Mouse (Mus musculus) heart, embryonic 11.5 days (tissue): ENCODE data around the gene Plg. TPM values are rescaled to one million over a fixed set of nuclear protein-coding genes. Genes with fewer than 3 reads are reported as not detected.

ENCODE experiments used
- ATAC-seq: fragments of 200-750 bp; cut with Nextera tagmentation; replicated peaks from 2 replicates; pipeline ENCODE4 v1.8.0; 2017; ENCODE audit warnings: moderate library complexity; ENCODE audit not compliant: insufficient number of reproducible peaks, low FRiP score, low TSS enrichment
- H3K27ac ChIP-seq: fragments of 300-500 bp; sonication (generic); 2 replicates; pipeline ENCODE4 v1.5.1; 2014; ENCODE audit warnings: mild to moderate bottlenecking, low read depth, low read length
- H3K27me3 ChIP-seq: fragments of 300-500 bp; sonication (generic); 2 replicates; pipeline ENCODE4 v1.6.1; 2014; ENCODE audit warnings: mild to moderate bottlenecking, low read length, mixed read lengths; ENCODE audit not compliant: control insufficient read depth, insufficient read depth
- H3K36me3 ChIP-seq: fragments of 300-500 bp; sonication (generic); 2 replicates; pipeline ENCODE4 v1.6.1; 2014; ENCODE audit warnings: mild to moderate bottlenecking, low read length, moderate library complexity, mixed read lengths; ENCODE audit not compliant: control insufficient read depth, insufficient read depth
- H3K4me1 ChIP-seq: fragments of 300-500 bp; sonication (generic); 2 replicates; pipeline ENCODE4 v1.6.1; 2014; ENCODE audit warnings: low read length; ENCODE audit not compliant: control insufficient read depth, insufficient read depth
- H3K4me2 ChIP-seq: fragments of 300-500 bp; sonication (generic); 2 replicates; pipeline ENCODE4 v1.6.1; 2014; ENCODE audit warnings: mild to moderate bottlenecking, moderate library complexity
- H3K4me3 ChIP-seq: fragments of 300-500 bp; sonication (generic); 2 replicates; pipeline ENCODE4 v1.5.1; 2014; ENCODE audit warnings: low read depth, low read length
- H3K9ac ChIP-seq: fragments of 300-500 bp; sonication (generic); 2 replicates; pipeline ENCODE4 v1.6.1; 2014; ENCODE audit warnings: mild to moderate bottlenecking, low read depth, low read length, moderate library complexity
- H3K9me3 ChIP-seq: fragments of 300-500 bp; sonication (generic); replicated peaks from 2 replicates; pipeline ENCODE4 v1.6.1; 2016; ENCODE audit warnings: low read length; ENCODE audit not compliant: control insufficient read depth
- WGBS: fragments of 180-500 bp; shearing (Covaris S2); extraction: QIAGEN DNeasy Blood & Tissue Kit; methylation state at CpG from one replicate; pipeline ENCODE4 v1.1.7; 2014; ENCODE audit not compliant: insufficient replicate concordance; 5-methylcytosine and 5-hydroxymethylcytosine counted together
- polyA plus RNA-seq: library from polyadenylated mRNA; unstranded; fragments of >200 nt; fragmentation: Nextera tagmentation; extraction: Ambion mirVana; gene quantifications from 2 replicates; pipeline ENCODE4 v1.2.1, GENCODE M21; 2014

The Plg gene
- polyA plus RNA-seq, 1 experiment from 2014 or later = 3.0 TPM

DNA sequence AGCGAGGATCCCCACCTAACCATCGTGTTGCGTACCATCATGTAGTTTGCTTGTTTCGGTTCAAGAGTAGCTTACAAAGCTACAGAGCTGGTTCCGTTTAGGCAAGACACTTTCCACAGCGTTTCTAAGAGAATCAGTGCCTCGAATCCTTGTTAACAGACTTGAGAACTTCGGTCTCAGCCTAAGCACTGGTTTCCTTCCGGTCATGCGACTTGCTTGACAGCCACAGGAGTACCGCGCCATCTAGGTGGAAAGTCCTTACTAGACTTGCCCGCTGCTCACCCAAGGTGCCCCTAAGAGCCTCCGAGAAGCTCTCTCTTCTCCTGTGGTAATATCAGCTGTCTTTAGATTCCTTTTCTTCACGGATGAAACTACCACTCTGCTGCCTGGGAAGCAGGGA, 18.5 kb upstream of the Plg start:
- Histone ChIP-seq H3K9me3 (no peaks in the 10 kb centered on the region), H3K4me3 (no peak overlapping the region), H3K36me3 (no peaks in the 10 kb centered on the region), H3K4me1 (no peaks in the 10 kb centered on the region), H3K9ac (no peak overlapping the region), H3K27me3 (no peaks in the 10 kb centered on the region), H3K4me2 (no peak overlapping the region), H3K27ac (no peak overlapping the region)
- WGBS = 82% methylated on average over 15 of the region's 15 CpGs
- ATAC-seq = no peak

- Histone ChIP-seq H3K9ac (no peak overlapping the region), H3K4me3 (no peak overlapping the region), H3K9me3 (no peaks in the 10 kb centered on the region), H3K27me3 (no peaks in the 10 kb centered on the region), H3K36me3 (no peaks in the 10 kb centered on the region), H3K4me1 (no peaks in the 10 kb centered on the region), H3K4me2 (no peak overlapping the region), H3K27ac (no peak overlapping the region)
- 75% methylated on average over 11 of the region's 11 CpGs for WGBS
- no peak for ATAC-seq
Observed at GRCm38 (mm10) chr17:12363601-12364425, 14.6 kb upstream of the Plg start.

GRCm38 (mm10) chr17:12364426-12364735, 14.0 kb upstream of the Plg start:
- Histone ChIP-seq H3K4me1 (no peaks in the 10 kb centered on the region), H3K9me3 (no peaks in the 10 kb centered on the region), H3K4me2 (no peak overlapping the region), H3K4me3 (no peak overlapping the region), H3K36me3 (no peaks in the 10 kb centered on the region), H3K27me3 (no peaks in the 10 kb centered on the region), H3K27ac (no peak overlapping the region), H3K9ac (no peak overlapping the region)
- no peak for ATAC-seq
- 66% methylated on average over 8 of the region's 8 CpGs for WGBS

DNA sequence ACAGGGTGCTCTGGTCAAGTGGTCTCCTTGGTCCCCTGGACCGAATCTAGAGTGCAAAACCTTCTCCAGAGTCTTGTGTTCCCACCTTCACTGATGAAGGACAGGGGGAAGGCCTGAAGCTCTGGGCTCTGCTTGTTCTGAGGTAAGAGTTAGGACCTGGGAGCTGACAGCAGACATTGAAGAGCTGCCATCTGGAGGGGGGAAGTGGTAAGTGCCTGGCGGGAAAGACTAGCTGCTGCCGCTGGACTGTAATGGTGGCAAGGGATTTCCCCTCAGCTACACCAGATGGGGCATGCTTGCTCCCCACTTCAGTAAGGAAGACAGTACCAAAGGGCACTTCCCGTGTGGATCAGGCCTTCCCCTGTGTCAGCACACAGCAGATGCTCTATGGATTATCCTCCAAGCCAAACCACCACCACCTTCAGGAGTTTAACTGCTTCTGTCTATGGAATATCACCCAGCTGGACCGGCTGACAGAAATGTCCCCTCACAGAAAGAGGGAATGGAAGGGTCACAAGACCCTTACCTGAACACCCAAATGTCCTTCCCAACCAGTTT, 11.0 kb upstream of the Plg start:
- Histone ChIP-seq H3K4me3 (no peak overlapping the region), H3K9ac (no peak overlapping the region), H3K4me1 (peaks cover 3% of the 10 kb centered on the region; the same call in 1 of the 2 replicates), H3K36me3 (no peaks in the 10 kb centered on the region), H3K27me3 (no peaks in the 10 kb centered on the region), H3K9me3 (no peaks in the 10 kb centered on the region), H3K27ac (no peak overlapping the region), H3K4me2 (no peak overlapping the region)
- ATAC-seq = 0 out of 2 replicates have a peak, but pooled peaks have one; percentile 35
- 37% methylated on average over 5 of the region's 5 CpGs for WGBS

GRCm38 (mm10) chr17:12369393-12369792, 9.0 kb upstream of the Plg start:
- Histone ChIP-seq H3K4me1 (peaks cover 3% of the 10 kb centered on the region; the same call in 1 of the 2 replicates), H3K9ac (no peak overlapping the region), H3K36me3 (no peaks in the 10 kb centered on the region), H3K9me3 (no peaks in the 10 kb centered on the region), H3K4me2 (no peak overlapping the region), H3K27ac (no peak overlapping the region), H3K4me3 (no peak overlapping the region), H3K27me3 (no peaks in the 10 kb centered on the region)
- ATAC-seq = no peak
- 59% methylated on average over 5 of the region's 5 CpGs for WGBS

DNA sequence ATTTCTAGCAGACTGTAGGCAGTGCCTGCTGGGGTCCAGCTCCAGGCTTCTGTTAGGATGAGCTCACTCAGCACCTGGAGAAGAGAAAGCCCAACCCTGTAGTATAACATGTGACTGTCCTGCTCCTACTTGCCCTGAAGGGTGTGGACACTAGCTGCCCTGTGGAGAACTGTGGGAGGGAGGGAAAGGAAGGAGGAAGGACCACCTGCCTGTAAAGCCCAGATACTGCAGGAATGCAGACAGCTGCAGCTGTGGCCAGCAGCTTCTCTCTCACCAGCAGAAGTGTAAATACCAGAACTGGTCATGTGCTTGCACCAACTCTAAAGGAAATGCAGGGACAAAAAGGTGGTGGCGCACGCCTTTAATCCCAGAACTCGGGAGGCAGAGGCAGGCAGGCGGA, 8.1 kb upstream of the Plg start:
- peaks cover 3% of the 10 kb centered on the region; the same call in 1 of the 2 replicates for H3K4me1 ChIP-seq
- no peaks in the 10 kb centered on the region for H3K9me3 ChIP-seq
- no peaks in the 10 kb centered on the region for H3K27me3 ChIP-seq
- no peaks in the 10 kb centered on the region for H3K36me3 ChIP-seq
- ATAC-seq = no peak; the same call in 1 of the 2 replicates
- H3K9ac ChIP-seq = no peak overlapping the region
- 56% methylated on average over 4 of the region's 4 CpGs for WGBS
- no peak overlapping the region for H3K27ac ChIP-seq
- H3K4me3 ChIP-seq = no peak overlapping the region
- no peak overlapping the region for H3K4me2 ChIP-seq

DNA sequence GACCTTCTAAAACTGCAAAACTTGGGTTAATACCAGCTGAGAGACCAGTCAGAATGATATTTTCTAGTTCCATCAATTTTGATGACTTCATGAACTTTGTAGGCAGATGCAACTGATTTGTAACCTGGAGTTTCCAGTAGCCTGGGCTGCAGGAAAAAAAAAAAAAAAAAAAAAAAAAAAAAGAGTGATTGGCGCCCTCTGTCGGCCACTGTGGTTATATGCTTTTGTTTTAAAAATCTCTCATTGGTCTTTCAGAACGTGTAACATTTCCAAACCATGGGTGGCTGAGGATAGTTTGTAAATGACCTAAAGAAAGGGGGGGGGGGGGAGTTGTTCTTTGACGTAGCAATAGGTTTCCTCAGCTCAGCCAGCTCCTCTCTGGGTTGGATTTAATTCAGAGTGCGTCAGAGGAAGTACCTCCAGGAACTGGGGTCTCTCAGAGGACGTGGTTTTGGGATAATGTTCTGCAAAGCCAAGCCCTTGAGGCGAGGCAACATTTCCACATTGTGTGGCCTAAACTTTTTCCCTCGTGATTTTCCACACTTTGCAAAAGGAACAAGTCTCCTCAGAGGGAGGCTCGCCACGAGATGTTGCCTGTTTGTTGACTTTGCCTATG, 7.0 kb upstream of the Plg start:
- Histone ChIP-seq H3K9me3 (no peaks in the 10 kb centered on the region), H3K4me3 (no peak overlapping the region), H3K27ac (no peak overlapping the region), H3K27me3 (no peaks in the 10 kb centered on the region), H3K4me1 (peaks cover 3% of the 10 kb centered on the region; the same call in 1 of the 2 replicates), H3K4me2 (peak overlapping the region; percentile 42), H3K36me3 (no peaks in the 10 kb centered on the region), H3K9ac (no peak overlapping the region)
- WGBS = 34% methylated on average over 10 of the region's 10 CpGs
- ATAC-seq = no peak

DNA sequence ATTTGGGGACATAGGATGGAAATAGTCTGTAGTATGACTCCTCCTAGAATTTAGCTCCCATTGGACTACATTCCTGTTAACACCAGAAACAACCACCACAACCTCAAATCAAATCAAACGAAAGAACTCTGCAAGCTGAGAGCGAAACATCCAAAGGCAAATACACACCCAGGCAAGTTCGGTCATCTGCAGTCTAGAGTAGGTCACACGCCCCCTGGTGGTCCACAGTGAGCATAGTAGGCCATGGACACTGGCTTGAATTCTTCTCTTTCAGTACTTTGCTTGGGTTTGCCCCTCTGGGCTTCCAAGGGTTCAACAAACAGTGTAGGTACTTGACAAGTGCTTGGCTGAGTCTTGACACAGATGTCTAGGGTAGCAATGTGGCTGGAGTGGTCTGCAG, 6.4 kb upstream of the Plg start:
- no peak overlapping the region for H3K9ac ChIP-seq
- H3K9me3 ChIP-seq = no peaks in the 10 kb centered on the region
- H3K4me1 ChIP-seq = peaks cover 3% of the 10 kb centered on the region; the same call in 1 of the 2 replicates
- WGBS = 29% methylated on average over 4 of the region's 4 CpGs
- ATAC-seq = no peak
- H3K4me2 ChIP-seq = peak overlapping the region; percentile 42
- no peak overlapping the region for H3K4me3 ChIP-seq
- no peak overlapping the region for H3K27ac ChIP-seq
- H3K27me3 ChIP-seq = no peaks in the 10 kb centered on the region
- no peaks in the 10 kb centered on the region for H3K36me3 ChIP-seq
